16 mouse cellular contexts compared by ENCODE assay signal in genomic region chr15:79734311-79734710, GRCm38 (mm10). TPM values are rescaled to one million over a fixed set of nuclear protein-coding genes. Genes with fewer than 3 reads are reported as not detected.
DNase-seq lines count a peak whose midpoint lies in the region; ATAC-seq and TF ChIP-seq lines count a peak whose summit lies in the region.
"Had no signal": no experiment of that assay in that cellular context is flagged by ENCODE, and none has a peak within 500 bp of the region (broad histone marks: within the 10 kb centered on the region; RNA-seq: fewer than 3 reads in every experiment).

No protein-coding gene starts in this region.

- H3K4me3 ChIP-seq in heart, embryonic 10.5 days, result no peak overlapping the region
- H3K4me3 ChIP-seq in spleen, adult 2 months (ENCODE audit: extremely low read depth, insufficient read depth, insufficient read length), result no peak overlapping the region
- H3K4me3 ChIP-seq in stomach, postnatal 0 days (ENCODE audit: low read depth, low read length), result no peak overlapping the region
- H3K4me3 ChIP-seq: embryonic facial prominence, embryonic 10.5 days had no signal

- peak overlapping the region; percentile 84 for H3K27ac ChIP-seq in heart, embryonic 10.5 days
- H3K27ac ChIP-seq in spleen, adult 2 months (ENCODE audit: insufficient read depth, low read length), result 0 out of 2 replicates have a peak overlapping the region, but pooled peaks have one; percentile 11
- H3K27ac ChIP-seq in stomach, postnatal 0 days (replicated peaks), result 0 out of 2 replicates have a peak overlapping the region, but pooled peaks have one; percentile 58
- H3K27ac ChIP-seq: embryonic facial prominence, embryonic 10.5 days had no signal

- H3K9ac ChIP-seq in stomach, postnatal 0 days (ENCODE audit: low read length), result no peak overlapping the region; the same call in 1 of the 2 replicates

- H3K9me3 ChIP-seq in heart, embryonic 10.5 days, result no peaks in the 10 kb centered on the region
- H3K9me3 ChIP-seq in stomach, postnatal 0 days (ENCODE audit: control insufficient read depth, low read length), result no peaks in the 10 kb centered on the region
- H3K9me3 ChIP-seq: embryonic facial prominence, embryonic 10.5 days had no signal

- TF ChIP-seq EP300 in stomach, postnatal 0 days (optimal IDR thresholded peaks at IDR 0.05), result no peak

- peaks cover 24% of the 10 kb centered on the region for H3K4me1 ChIP-seq in heart, embryonic 10.5 days
- H3K4me1 ChIP-seq in spleen, adult 2 months (ENCODE audit: control insufficient read depth, insufficient read depth, insufficient read length), result peaks cover 13% of the 10 kb centered on the region; the same call in 1 of the 2 replicates
- no peaks in the 10 kb centered on the region for H3K4me1 ChIP-seq in stomach, postnatal 0 days (replicated peaks; ENCODE audit: control insufficient read depth, insufficient read depth)

- no peak for TF ChIP-seq POLR2A in spleen, adult 2 months (IDR thresholded peaks at IDR 0.05; ENCODE audit: low read depth, low read length)

- no peak for TF ChIP-seq CTCF in spleen, adult 2 months (IDR thresholded peaks at IDR 0.05; ENCODE audit: extremely low read depth, insufficient read depth, insufficient read length, insufficient replicate concordance)
- no peak for TF ChIP-seq CTCF in stomach, postnatal 0 days (IDR thresholded peaks at IDR 0.05; ENCODE audit: low read depth)

- H3K36me3 ChIP-seq in heart, embryonic 10.5 days, result peaks cover 81% of the 10 kb centered on the region
- peaks cover 64% of the 10 kb centered on the region for H3K36me3 ChIP-seq in spleen, adult 2 months (ENCODE audit: control insufficient read depth, insufficient read depth, low read length)
- H3K36me3 ChIP-seq in stomach, postnatal 0 days (ENCODE audit: control insufficient read depth, insufficient read depth, low read length), result peaks cover 51% of the 10 kb centered on the region

- H3K27me3 ChIP-seq in heart, embryonic 10.5 days (ENCODE audit: insufficient read depth, poor library complexity, severe bottlenecking), result no peaks in the 10 kb centered on the region
- H3K27me3 ChIP-seq in spleen, adult 2 months (ENCODE audit: control insufficient read depth, insufficient read depth, low read length), result no peaks in the 10 kb centered on the region
- H3K27me3 ChIP-seq in stomach, postnatal 0 days (ENCODE audit: control insufficient read depth, insufficient read depth, low read length), result no peaks in the 10 kb centered on the region
- H3K27me3 ChIP-seq: CH12.LX had no signal

- H3K4me2 ChIP-seq in stomach, postnatal 0 days (replicated peaks; ENCODE audit: low read depth), result no peak overlapping the region

- 85% methylated on average over 8 of the region's 8 CpGs for WGBS in heart, embryonic 10.5 days
- whole genome bisulfite sequencing in spleen, adult 2 months, result 83% methylated on average over 8 of the region's 8 CpGs
- 82% methylated on average over 8 of the region's 8 CpGs for WGBS in stomach, postnatal 0 days

- intact Hi-C loops in heart, postnatal 14 days (cut with DNase I), result no loop called here

- peak; percentile 31 for DNase-seq in adrenal gland, adult 2 months
- DNase-seq in adrenal gland, postnatal 4 days (ENCODE audit: low spot score in 2 of 2), result no peak
- DNase-seq in heart, embryonic 10.5 days (ENCODE audit: low spot score), result no peak
- no peak for DNase-seq in heart, postnatal 14 days
- no peak for DNase-seq in spleen, adult 2 months (ENCODE audit: low read depth in 1 of 2, low spot score in 2 of 2)
- no peak for DNase-seq in spleen, adult 18-20 months
- no peak for DNase-seq in stomach, postnatal 0 days (ENCODE audit: low spot score)
- no peak for DNase-seq in thymus, adult 18-20 months
- DNase-seq: cerebellum, postnatal 10 days; layer of hippocampus, adult 9-11 months; left cerebral cortex, postnatal 4 days; right cerebral cortex, postnatal 25 days; thymus, postnatal 4 days had no signal

- ATAC-seq in stomach, postnatal 0 days (ENCODE audit: low FRiP score, low TSS enrichment), result no peak
- ATAC-seq: activated CD4-positive, CD25-positive, alpha-beta regulatory T cell, adult 4 months had no signal

RNA-seq across cellular contexts. Expression of gene Sun2, which starts 8.0 kb away (rescaled TPM):
- total RNA-seq in adrenal gland, adult 2 months (2021), result 10 to 100 TPM; 46.9 to 77.9 TPM
- 86.8 and 92.5 TPM in 2 replicates for polyA plus RNA-seq in adrenal gland, adult 2 months (2012; rRNA removed)
- 10 to 100 TPM; 53.3 to 56.7 TPM for total RNA-seq in adrenal gland, postnatal 4 days (2021)
- polyA plus RNA-seq in heart, embryonic 10.5 days (2016; fragmentation: Nextera tagmentation; extraction: Ambion mirVana), result 2.4 and 2.9 TPM in 2 replicates
- total RNA-seq in heart, postnatal 14 days (2021), result 10 to 100 TPM; 70.6 to 73.4 TPM
- 101 and 116 TPM in 2 replicates for polyA plus RNA-seq in spleen, adult 2 months (2012; rRNA removed)
- polyA plus RNA-seq in stomach, postnatal 0 days (2015; fragmentation: Nextera tagmentation; extraction: Ambion mirVana), result 2.2 TPM in 2 replicates

RNA-seq across cellular contexts. Expression of gene Dnal4, which starts 43.3 kb away (rescaled TPM):
- 10 to 100 TPM; 13.9 to 24.8 TPM for total RNA-seq in adrenal gland, adult 2 months (2021)
- 39.9 and 43.0 TPM in 2 replicates for polyA plus RNA-seq in adrenal gland, adult 2 months (2012; rRNA removed)
- total RNA-seq in adrenal gland, postnatal 4 days (2021), result 10 to 100 TPM; 25.3 to 25.6 TPM
- polyA plus RNA-seq in heart, embryonic 10.5 days (2016; fragmentation: Nextera tagmentation; extraction: Ambion mirVana), result 37.3 and 48.0 TPM in 2 replicates
- 10 to 100 TPM; 21.6 to 22.2 TPM for total RNA-seq in heart, postnatal 14 days (2021)
- 18.1 and 21.3 TPM in 2 replicates for polyA plus RNA-seq in spleen, adult 2 months (2012; rRNA removed)
- polyA plus RNA-seq in stomach, postnatal 0 days (2015; fragmentation: Nextera tagmentation; extraction: Ambion mirVana), result 30.5 and 31.4 TPM in 2 replicates

RNA-seq across cellular contexts. Expression of gene Gtpbp1, which starts 43.7 kb away (rescaled TPM):
- 10 to 100 TPM; 29.2 to 32.5 TPM for total RNA-seq in adrenal gland, adult 2 months (2021)
- polyA plus RNA-seq in adrenal gland, adult 2 months (2012; rRNA removed), result 26.4 and 29.8 TPM in 2 replicates
- total RNA-seq in adrenal gland, postnatal 4 days (2021), result 10 to 100 TPM; 32.4 to 37.0 TPM
- polyA plus RNA-seq in heart, embryonic 10.5 days (2016; fragmentation: Nextera tagmentation; extraction: Ambion mirVana), result 38.1 and 38.3 TPM in 2 replicates
- total RNA-seq in heart, postnatal 14 days (2021), result 10 to 100 TPM; 30.3 to 33.2 TPM
- polyA plus RNA-seq in spleen, adult 2 months (2012; rRNA removed), result 40.3 and 50.4 TPM in 2 replicates
- polyA plus RNA-seq in stomach, postnatal 0 days (2015; fragmentation: Nextera tagmentation; extraction: Ambion mirVana), result 13.3 and 17.1 TPM in 2 replicates

RNA-seq across cellular contexts. Expression of gene Josd1, which starts 46.6 kb away (rescaled TPM):
- total RNA-seq in adrenal gland, adult 2 months (2021), result 10 to 100 TPM; 29.1 to 30.1 TPM
- polyA plus RNA-seq in adrenal gland, adult 2 months (2012; rRNA removed), result 33.8 and 38.2 TPM in 2 replicates
- total RNA-seq in adrenal gland, postnatal 4 days (2021), result 10 to 100 TPM; 29.3 to 33.5 TPM
- 18.4 and 21.0 TPM in 2 replicates for polyA plus RNA-seq in heart, embryonic 10.5 days (2016; fragmentation: Nextera tagmentation; extraction: Ambion mirVana)
- 10 to 100 TPM; 28.1 to 30.9 TPM for total RNA-seq in heart, postnatal 14 days (2021)
- polyA plus RNA-seq in spleen, adult 2 months (2012; rRNA removed), result 11.5 and 16.3 TPM in 2 replicates
- 11.7 and 13.4 TPM in 2 replicates for polyA plus RNA-seq in stomach, postnatal 0 days (2015; fragmentation: Nextera tagmentation; extraction: Ambion mirVana)

Comparison
In these comparisons a context has a peak if more than half of its experiments do, and no peak if none do; other contexts are left out.
1. H3K27ac ChIP-seq: peak in every context shown above with its lines; median percentile 84 in heart, embryonic 10.5 days; 58 in stomach, postnatal 0 days; 11 in spleen, adult 2 months.
2. RNA of gene Sun2, which starts 8.0 kb away (polyA plus RNA-seq): 101 to 116 TPM in spleen, adult 2 months and 86.8 to 92.5 TPM in adrenal gland, adult 2 months; 2.4 to 2.9 TPM in heart, embryonic 10.5 days and 2.2 TPM in stomach, postnatal 0 days; every median in the first group is over 10 times any median in the second.